Mouse (Mus musculus) brain, embryonic 14.5 days (tissue): ENCODE measurements around the gene Swap70.

Experiments
- CTCF ChIP-seq: fragments of 200-500 bp; IDR thresholded peaks from 2 replicates; pipeline ENCODE4 v1.5.1; 2012; ENCODE audit warnings: inconsistent platforms, mild to moderate bottlenecking, moderate library complexity, borderline replicate concordance; ENCODE audit not compliant: insufficient read depth, insufficient read length; ENCODE audit errors: extremely low read depth
- POLR2A ChIP-seq: fragments of 200-500 bp; IDR thresholded peaks from 2 replicates; pipeline ENCODE4 v1.6.1; 2012; ENCODE audit warnings: mild to moderate bottlenecking, inconsistent platforms, borderline replicate concordance; ENCODE audit not compliant: poor library complexity, insufficient read depth, insufficient read length, severe bottlenecking; ENCODE audit errors: extremely low read depth

- no peak for TF ChIP-seq CTCF
- no peak for TF ChIP-seq POLR2A
Measured at GRCm38 (mm10) chr7:110259966-110260711, 38.6 kb downstream of the Swap70 start.
